Mouse (Mus musculus) thymus, adult 2 months (tissue): ENCODE results near the gene Plcb2.

Source experiments
- CTCF ChIP-seq: fragments of 200-500 bp; IDR thresholded peaks from 2 replicates; pipeline ENCODE4 v1.5.1; 2012; ENCODE audit warnings: mild to moderate bottlenecking, control low read depth, low read length, moderate library complexity, borderline replicate concordance; ENCODE audit not compliant: control insufficient read depth, poor library complexity, insufficient read depth; ENCODE audit errors: extremely low read depth
- POLR2A ChIP-seq: fragments of 200-500 bp; IDR thresholded peaks from 2 replicates; pipeline ENCODE4 v1.6.1; 2012; ENCODE audit warnings: mild to moderate bottlenecking, low read length, control low read depth, moderate library complexity; ENCODE audit not compliant: control insufficient read depth, poor library complexity, insufficient read depth; ENCODE audit errors: extremely low read depth

DNA sequence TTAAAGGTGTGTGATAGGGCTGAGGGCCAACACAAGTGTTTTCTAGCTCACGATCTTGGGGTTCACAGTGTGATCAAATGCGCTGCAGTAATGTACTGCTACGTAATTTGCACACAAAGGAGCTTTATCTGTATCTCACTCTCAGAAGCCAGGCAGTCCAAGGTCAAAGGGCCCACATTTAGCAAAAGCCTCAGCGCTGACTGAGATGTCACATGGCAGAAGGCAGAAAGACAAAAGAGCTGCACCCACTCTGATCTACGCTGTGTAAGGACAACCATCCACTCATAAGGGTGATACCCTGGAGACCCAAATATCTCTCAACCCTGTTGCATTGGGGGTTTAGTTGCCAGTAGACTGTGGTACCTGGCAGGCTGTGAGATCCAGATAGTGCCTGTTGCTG, 61.1 kb downstream of the Plcb2 start:
- TF ChIP-seq CTCF (no peak), POLR2A (no peak)
